In the genomic region with DNA sequence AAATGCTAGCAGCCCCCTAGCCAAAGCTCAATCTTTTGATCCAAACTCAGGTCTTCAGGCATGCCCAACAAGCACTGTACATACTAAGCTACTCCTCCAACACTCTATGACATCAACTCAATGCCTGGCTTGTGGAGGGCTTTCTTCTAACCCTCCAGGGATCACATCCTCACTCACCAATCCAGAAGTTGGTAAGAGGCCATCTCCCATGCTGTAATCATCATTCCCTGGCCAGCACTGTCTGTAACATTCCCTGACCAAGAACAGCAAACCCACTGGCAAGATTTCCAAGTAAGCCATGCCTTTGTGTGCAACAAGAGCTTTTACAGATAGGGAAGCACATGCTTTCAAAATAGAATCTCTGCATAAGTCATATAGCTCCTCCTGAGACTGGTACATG, we compare ENCODE assay signal across 29 mouse cellular contexts.
DNase-seq lines count a peak whose midpoint lies in the region; ATAC-seq lines count a peak whose summit lies in the region.
"Had no signal": no experiment of that assay in that cellular context is flagged by ENCODE, and none has a peak within 500 bp of the region (broad histone marks: within the 10 kb centered on the region; RNA-seq: fewer than 3 reads in every experiment).

No protein-coding gene starts in this region.

- no peak overlapping the region for H3K27ac ChIP-seq in heart, embryonic 12.5 days (ENCODE audit: poor library complexity, severe bottlenecking)
- no peak overlapping the region for H3K27ac ChIP-seq in hindbrain, embryonic 13.5 days
- H3K27ac ChIP-seq: forebrain, embryonic 10.5 days; forebrain, embryonic 15.5 days; hindbrain, embryonic 10.5 days; kidney, embryonic 15.5 days; limb, embryonic 13.5 days; lung, embryonic 15.5 days; midbrain, embryonic 12.5 days; neural tube, embryonic 13.5 days had no signal

- peak; percentile 36 for DNase-seq in adrenal gland, postnatal 10 days
- no peak for DNase-seq in adrenal gland, adult 18-20 months (ENCODE audit: low spot score in 2 of 2)
- peak; percentile 97 for DNase-seq in heart, adult 11 months
- peak; percentile 10 for DNase-seq in adipocyte (ENCODE audit: low spot score)
- DNase-seq in heart, postnatal 25 days (ENCODE audit: low spot score): peak; percentile 38
- DNase-seq in frontal cortex, postnatal 10 days (ENCODE audit: low spot score in 2 of 2): no peak
- DNase-seq: cerebellum, adult 8-10 months; cerebellum, postnatal 25 days; gastrocnemius, postnatal 10 days; kidney, adult 18-20 months; kidney, postnatal 25 days; lung, postnatal 4 days; thymus, postnatal 14 days had no signal

- ATAC-seq in heart, embryonic 12.5 days (ENCODE audit: insufficient number of reproducible peaks, low FRiP score): no peak
- ATAC-seq in hindbrain, embryonic 13.5 days (ENCODE audit: low FRiP score): no peak
- ATAC-seq: forebrain, embryonic 15.5 days; hindbrain, embryonic 16.5 days; Patski had no signal

- H3K4me2 ChIP-seq in heart, embryonic 12.5 days: no peak overlapping the region
- no peak overlapping the region for H3K4me2 ChIP-seq in hindbrain, embryonic 13.5 days
- H3K4me2 ChIP-seq: forebrain, embryonic 15.5 days; kidney, embryonic 15.5 days; limb, embryonic 13.5 days; liver, embryonic 11.5 days; lung, embryonic 15.5 days; midbrain, embryonic 12.5 days; neural tube, embryonic 13.5 days had no signal

- no peaks in the 10 kb centered on the region for H3K27me3 ChIP-seq in heart, embryonic 12.5 days (replicated peaks)
- H3K27me3 ChIP-seq in hindbrain, embryonic 13.5 days: no peaks in the 10 kb centered on the region
- H3K27me3 ChIP-seq: forebrain, embryonic 15.5 days; kidney, embryonic 15.5 days; limb, embryonic 13.5 days; lung, embryonic 15.5 days; megakaryocyte, embryonic 14.5 days; midbrain, embryonic 12.5 days; neural tube, embryonic 13.5 days; Patski had no signal

- no peaks in the 10 kb centered on the region for H3K4me1 ChIP-seq in heart, embryonic 12.5 days (replicated peaks)
- peaks cover 25% of the 10 kb centered on the region for H3K4me1 ChIP-seq in hindbrain, embryonic 13.5 days (replicated peaks)
- H3K4me1 ChIP-seq: hindbrain, embryonic 10.5 days; megakaryocyte, embryonic 14.5 days; midbrain, embryonic 12.5 days had no signal

- H3K9me3 ChIP-seq in heart, embryonic 12.5 days (replicated peaks): no peaks in the 10 kb centered on the region
- no peaks in the 10 kb centered on the region for H3K9me3 ChIP-seq in hindbrain, embryonic 13.5 days
- H3K9me3 ChIP-seq: forebrain, embryonic 10.5 days; forebrain, embryonic 15.5 days; hindbrain, embryonic 10.5 days; kidney, embryonic 15.5 days; limb, embryonic 13.5 days; lung, embryonic 15.5 days; midbrain, embryonic 12.5 days; neural tube, embryonic 13.5 days had no signal

- H3K4me3 ChIP-seq in heart, embryonic 12.5 days: no peak overlapping the region
- H3K4me3 ChIP-seq in hindbrain, embryonic 13.5 days: no peak overlapping the region
- H3K4me3 ChIP-seq: forebrain, embryonic 10.5 days; forebrain, embryonic 15.5 days; hindbrain, embryonic 10.5 days; kidney, embryonic 15.5 days; limb, embryonic 13.5 days; lung, embryonic 15.5 days; megakaryocyte, embryonic 14.5 days; midbrain, embryonic 12.5 days; myocyte; neural tube, embryonic 13.5 days had no signal

- no peaks in the 10 kb centered on the region for H3K36me3 ChIP-seq in heart, embryonic 12.5 days
- H3K36me3 ChIP-seq in hindbrain, embryonic 13.5 days: no peaks in the 10 kb centered on the region
- H3K36me3 ChIP-seq: forebrain, embryonic 10.5 days; forebrain, embryonic 15.5 days; G1E; hindbrain, embryonic 10.5 days; kidney, embryonic 15.5 days; limb, embryonic 13.5 days; lung, embryonic 15.5 days; midbrain, embryonic 12.5 days; neural tube, embryonic 13.5 days had no signal

- intact Hi-C loops in heart, postnatal 25 days (cut with DNase I): loop anchor here (5.0 kb wide), 2 partner anchors 34 to 79 kb away; a partner anchor contains a TSS

- H3K9ac ChIP-seq in heart, embryonic 12.5 days: no peak overlapping the region
- no peak overlapping the region for H3K9ac ChIP-seq in hindbrain, embryonic 13.5 days
- H3K9ac ChIP-seq: forebrain, embryonic 15.5 days; kidney, embryonic 15.5 days; limb, embryonic 13.5 days; lung, embryonic 15.5 days; midbrain, embryonic 12.5 days; neural tube, embryonic 13.5 days had no signal

Comparison
In these comparisons a context has a peak if more than half of its experiments do, and no peak if none do; other contexts are left out.
1. DNase-seq: peak in adrenal gland, postnatal 10 days (single experiment), heart, adult 11 months (single experiment), adipocyte (single experiment) and heart, postnatal 25 days (single experiment); none in adrenal gland, adult 18-20 months (0 of 2) and frontal cortex, postnatal 10 days (0 of 2).